Mouse (Mus musculus) B cell, adult 67 days (primary cell): ENCODE results near the gene Ccdc70. TPM values are rescaled to one million over a fixed set of nuclear protein-coding genes. Genes with fewer than 3 reads are reported as not detected.

Experiments used
- total RNA-seq, 2 experiments: library from RNA; stranded (reverse); gene quantifications; 4 replicates each; pipeline ENCODE4 v1.2.4; 2023

Gene Ccdc70
- not detected for total RNA-seq

GRCm38 (mm10) chr8:21969475-21969874 lies at the start of gene Ccdc70:
Gene Ccdc70 (plus strand): TSS chr8:21969775.

DNA sequence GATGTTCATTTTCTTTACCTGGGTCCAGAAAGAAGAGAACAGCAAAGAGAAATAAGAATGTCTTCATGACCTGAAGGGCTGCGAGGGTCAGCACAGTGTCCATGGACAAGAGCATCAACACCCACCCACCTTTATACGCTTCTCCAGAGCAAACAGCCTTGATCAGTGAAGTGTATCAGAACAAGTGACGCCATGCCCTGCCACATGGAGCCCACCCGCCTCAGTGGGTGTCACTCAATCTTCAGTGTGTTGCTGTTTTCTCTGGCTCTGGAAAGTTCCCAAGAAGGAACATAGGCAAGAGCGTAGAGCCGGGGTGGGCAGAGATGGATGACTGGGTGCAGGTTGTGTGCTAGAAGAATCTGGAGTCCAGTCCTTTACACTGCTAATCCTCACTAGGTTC lies 37.0 kb upstream of the Ccdc70 start, which contains the start of gene Defb15:
TSS of gene Defb15 (minus strand) at position 101 of the 400 bp plus-strand sequence.

DNA sequence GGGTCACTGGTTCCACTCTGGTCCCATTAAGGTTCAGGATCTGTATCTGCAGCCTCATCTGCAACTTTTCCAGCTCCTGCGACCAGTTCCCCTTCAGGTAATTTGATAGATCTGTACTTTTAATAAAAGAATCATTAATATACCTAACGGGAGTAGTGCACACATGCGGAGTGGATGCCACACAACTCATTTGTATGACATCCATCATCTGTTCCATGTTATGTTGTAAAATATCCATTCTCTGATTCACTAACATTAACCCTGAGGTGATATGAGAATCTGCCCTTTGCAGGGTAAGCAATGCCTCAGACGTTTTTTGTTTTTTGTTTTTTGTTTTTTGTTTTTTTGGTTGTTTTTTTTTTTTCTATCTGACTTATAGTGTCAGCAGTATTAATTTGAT lies 31.5 kb upstream of the Ccdc70 start, which contains the start of gene Defb35:
TSS of gene Defb35 (plus strand) at position 301 of the 400 bp plus-strand sequence.

DNA sequence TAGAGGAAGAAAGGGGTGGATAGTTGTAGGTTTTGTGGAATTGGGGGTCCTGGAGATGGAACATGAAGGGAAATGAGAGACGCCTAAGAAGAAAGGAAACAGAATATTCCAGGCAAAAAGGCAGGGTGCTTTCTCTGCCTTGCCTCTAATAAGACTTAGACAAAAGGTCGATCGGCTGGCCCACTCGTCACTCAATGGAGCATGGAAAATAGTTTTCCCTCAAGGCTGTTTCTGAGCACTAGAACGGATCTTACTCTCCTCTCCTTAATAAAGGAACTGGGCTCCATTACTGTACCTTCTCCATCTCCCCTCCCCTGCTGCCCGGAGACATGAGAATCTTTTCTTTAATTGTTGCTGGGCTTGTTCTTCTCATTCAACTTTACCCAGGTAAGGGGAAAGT lies 23.1 kb upstream of the Ccdc70 start, which contains the start of gene Defb13:
TSS of gene Defb13 (plus strand) at position 301 of the 400 bp plus-strand sequence.

GRCm38 (mm10) chr8:21958414-21958813 lies 11.2 kb upstream of the Ccdc70 start, which contains the start of gene Fam90a1a:
Gene Fam90a1a (plus strand): TSS chr8:21958714.

Other genes starting within 250 kb of the Ccdc70 start
- not detected for gene Defa24, start 235.3 kb upstream of the Ccdc70 start, total RNA-seq
- not detected for gene Defb50, start 146.2 kb upstream of the Ccdc70 start, total RNA-seq
- gene Defb2, start 129.8 kb upstream of the Ccdc70 start, total RNA-seq = not detected
- not detected for gene Defb10, start 110.9 kb upstream of the Ccdc70 start, total RNA-seq
- gene Defb9, start 84.4 kb upstream of the Ccdc70 start, total RNA-seq = not detected
- gene Defb11, start 63.4 kb upstream of the Ccdc70 start, total RNA-seq = not detected
- not detected for gene Defb15, start 37.1 kb upstream of the Ccdc70 start, total RNA-seq
- not detected for gene Defb35, start 31.4 kb upstream of the Ccdc70 start, total RNA-seq
- not detected for gene Defb13, start 23.0 kb upstream of the Ccdc70 start, total RNA-seq
- gene Fam90a1a, start 11.1 kb upstream of the Ccdc70 start, total RNA-seq = not detected
- under 1 TPM; 0.52 to 0.62 TPM for gene Atp7b, start 90.5 kb downstream of the Ccdc70 start, total RNA-seq
- gene Alg11, start 90.9 kb downstream of the Ccdc70 start, total RNA-seq = 10 to 100 TPM; 17.5 to 21.8 TPM
- gene Nek5, start 155.3 kb downstream of the Ccdc70 start, total RNA-seq = not detected
- 1 to 10 TPM; 5.8 to 6.6 TPM for gene Nek3, start 196.7 kb downstream of the Ccdc70 start, total RNA-seq
- gene Ckap2, start 216.0 kb downstream of the Ccdc70 start, total RNA-seq = 1 to 10 TPM; 1.9 to 2.4 TPM
- gene Vps36, start 223.0 kb downstream of the Ccdc70 start, total RNA-seq = 10 to 100 TPM; 28.6 to 34.1 TPM